Mouse (Mus musculus): Measurements from ENCODE around the gene Msl1. TPM values are rescaled to one million over a fixed set of nuclear protein-coding genes. Genes with fewer than 3 reads are reported as not detected.

The Msl1 gene
- total RNA-seq (2014; rRNA removed) = 77.7 and 94.3 TPM in 2 replicates
- polyA plus RNA-seq (2015; fragmentation: Nextera tagmentation; extraction: Ambion mirVana) = 25.0 and 25.4 TPM in 2 replicates

DNA sequence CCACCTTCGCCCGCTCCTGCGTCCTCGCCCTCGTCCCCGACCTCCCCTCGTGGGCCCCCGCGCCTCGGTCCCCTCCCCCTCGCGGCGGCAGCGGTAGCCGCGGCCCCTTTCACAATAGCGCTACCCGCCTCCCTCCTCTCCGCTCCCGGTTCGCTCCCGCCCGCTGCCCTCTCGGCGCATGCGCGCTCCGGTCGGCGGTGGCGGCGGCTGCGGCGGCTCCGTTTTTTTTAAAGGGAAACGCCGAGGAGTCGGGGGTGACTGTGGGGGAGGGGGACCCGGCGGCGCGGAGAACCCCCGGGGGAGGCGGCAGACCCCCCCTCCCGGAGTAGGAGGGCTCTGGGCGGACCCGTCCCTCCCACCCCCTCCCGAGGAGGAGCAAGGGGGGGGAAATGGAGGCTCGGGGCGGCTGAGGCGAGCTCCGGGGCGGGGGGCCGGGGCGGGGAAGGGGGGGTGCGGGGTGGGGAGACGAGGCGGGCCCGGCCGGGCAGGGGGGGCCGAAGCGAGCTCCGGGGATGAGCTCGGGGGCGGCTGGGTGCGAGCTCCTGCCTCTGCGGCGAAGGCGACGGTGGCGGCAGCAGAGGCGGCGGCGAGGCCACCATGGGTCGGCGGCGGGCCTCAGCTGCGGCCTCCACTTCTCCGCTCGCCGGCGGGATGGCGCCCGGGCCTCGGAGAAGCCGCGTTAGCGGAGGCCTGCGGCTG lies at the start of gene Msl1:
TSS of gene Msl1 (plus strand) at position 502 of the 699 bp plus-strand sequence.
- H3K27ac ChIP-seq = peak within 1 kb of the TSS; percentile 97
- peak; percentile 74 for ATAC-seq
- no peak for TF ChIP-seq CTCF (IDR thresholded peaks at IDR 0.05; ENCODE audit: low read depth)
- WGBS = 1% methylated on average over 47 of the region's 89 CpGs
- peaks cover 22% of the 10 kb centered on the region; the same call in 1 of the 2 replicates for H3K4me1 ChIP-seq (ENCODE audit: insufficient read depth, low read length)
- H3K36me3 ChIP-seq (ENCODE audit: insufficient read depth, low read length) = peaks cover 7% of the 10 kb centered on the region; the same call in 1 of the 2 replicates
- no peaks in the 10 kb centered on the region for H3K27me3 ChIP-seq (ENCODE audit: insufficient read depth, low read length)
- peak within 1 kb of the TSS; percentile 98 for H3K4me3 ChIP-seq (ENCODE audit: low read length)
- DNase-seq (ENCODE audit: low spot score) = peak; percentile 91
- H3K9ac ChIP-seq (replicated peaks; ENCODE audit: low read length) = peak within 1 kb of the TSS; percentile 99
- H3K9me3 ChIP-seq (ENCODE audit: low read length) = no peaks in the 10 kb centered on the region
- peak within 1 kb of the TSS; percentile 96 for H3K4me2 ChIP-seq (ENCODE audit: low read depth, low read length)

DNA sequence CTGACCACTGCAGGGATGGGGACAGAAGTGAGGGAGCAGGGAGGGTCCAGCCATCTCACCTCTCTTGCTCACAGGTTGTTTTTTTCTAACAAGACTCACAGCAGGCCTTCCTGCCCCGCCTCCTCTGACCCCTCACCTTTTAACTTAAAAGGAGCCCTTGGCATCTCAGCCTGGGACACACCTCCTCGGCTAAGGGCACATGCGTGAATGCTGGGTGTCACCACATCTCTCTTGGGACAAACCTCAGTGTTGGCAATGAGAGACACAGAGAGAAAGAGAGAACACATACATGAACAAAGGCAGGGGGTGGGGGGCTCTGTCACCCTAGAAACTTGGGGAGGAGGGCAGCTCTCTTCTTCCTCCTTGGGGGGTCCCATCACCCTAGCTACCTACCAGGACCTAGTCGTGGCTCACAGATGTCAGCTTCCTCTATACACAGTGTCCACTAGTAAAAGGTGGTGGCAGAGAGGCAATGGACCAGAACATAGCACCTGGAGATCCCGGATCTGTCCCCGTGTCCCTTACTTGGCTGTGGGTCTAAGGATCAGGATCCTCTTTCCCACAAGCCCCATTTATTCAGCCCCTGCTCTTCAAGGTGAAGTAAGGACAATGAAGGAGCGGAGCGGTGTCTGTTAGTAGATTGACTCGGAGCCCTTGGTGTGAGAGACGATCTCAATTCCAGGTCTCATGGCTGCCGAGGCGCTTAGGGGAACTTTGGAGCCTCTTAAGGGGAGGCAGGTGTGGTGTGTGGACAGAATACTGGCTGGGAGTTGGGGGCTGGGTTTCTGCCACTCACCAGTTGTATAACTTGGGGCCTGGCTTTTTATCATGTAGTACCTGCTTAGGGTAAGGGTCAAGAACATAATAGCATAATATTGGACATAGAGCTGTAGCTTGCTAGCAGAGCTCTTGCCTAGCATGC lies 49.1 kb upstream of the Msl1 start:
- WGBS = 35% methylated on average over 12 of the region's 12 CpGs

DNA sequence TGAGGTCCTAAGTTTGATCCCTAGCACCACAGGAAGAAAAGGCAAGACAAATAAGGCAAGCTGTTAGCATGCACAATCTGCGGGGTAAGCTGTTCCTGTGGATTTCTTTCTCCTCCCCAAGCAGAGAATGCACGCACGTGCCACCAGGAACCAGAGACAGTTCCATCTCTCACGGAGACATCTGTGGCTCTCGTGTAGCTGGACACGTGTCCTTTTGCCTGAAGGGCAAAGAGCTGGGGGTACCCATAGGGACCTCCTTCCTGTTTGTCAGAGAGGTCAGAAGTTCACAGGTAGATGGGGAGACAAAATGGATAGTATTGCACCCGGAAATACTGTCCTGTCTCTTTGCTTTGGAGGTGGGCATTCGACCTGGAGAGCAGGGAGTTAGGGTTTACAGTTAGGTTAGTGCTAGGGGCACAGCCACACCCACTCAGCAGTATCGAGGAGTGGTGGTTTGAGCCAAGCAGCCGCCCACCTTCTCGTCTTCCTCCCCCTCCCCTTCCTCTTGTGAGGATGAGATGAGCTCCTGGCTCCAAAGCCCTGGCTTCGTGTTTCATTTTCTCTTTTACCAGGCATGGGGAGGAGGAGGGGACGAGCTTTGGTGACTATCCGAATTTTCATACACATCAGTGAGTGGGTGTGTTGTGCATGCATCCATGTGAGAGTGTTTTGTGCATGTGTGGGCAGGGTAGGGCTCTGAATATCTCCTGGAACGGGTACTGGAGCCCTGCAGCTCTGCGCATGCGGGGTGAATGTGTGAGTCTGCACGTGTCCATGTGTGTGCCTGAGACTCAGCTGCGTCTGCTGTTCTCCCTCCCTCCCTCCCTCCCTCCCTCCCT lies 48.2 kb upstream of the Msl1 start:
- Histone ChIP-seq H3K27ac (peak overlapping the region; percentile 83), H3K4me1 (ENCODE audit: insufficient read depth, low read length) (peaks cover 79% of the 10 kb centered on the region), H3K9me3 (ENCODE audit: low read length) (no peaks in the 10 kb centered on the region), H3K36me3 (ENCODE audit: insufficient read depth, low read length) (no peaks in the 10 kb centered on the region), H3K4me3 (ENCODE audit: low read length) (peak overlapping the region; percentile 22), H3K9ac (replicated peaks; ENCODE audit: low read length) (peak overlapping the region; percentile 34; the same call in 1 of the 2 replicates), H3K27me3 (ENCODE audit: insufficient read depth, low read length) (no peaks in the 10 kb centered on the region), H3K4me2 (ENCODE audit: low read depth, low read length) (peak overlapping the region; percentile 61)
- no peak for TF ChIP-seq CTCF (IDR thresholded peaks at IDR 0.05; ENCODE audit: low read depth)
- 4% methylated on average over 19 of the region's 19 CpGs for WGBS
- DNase-seq (ENCODE audit: low spot score) (peak; percentile 95), ATAC-seq (peak; percentile 64)

More for the DNA sequence above, 49.1 kb upstream of the Msl1 start:
- Histone ChIP-seq H3K27me3 (ENCODE audit: insufficient read depth, low read length) (no peaks in the 10 kb centered on the region), H3K27ac (peak overlapping the region; percentile 83), H3K4me2 (ENCODE audit: low read depth, low read length) (peak overlapping the region; percentile 61), H3K9me3 (ENCODE audit: low read length) (no peaks in the 10 kb centered on the region), H3K4me3 (ENCODE audit: low read length) (no peak overlapping the region; the same call in 1 of the 2 replicates), H3K4me1 (ENCODE audit: insufficient read depth, low read length) (peaks cover 72% of the 10 kb centered on the region), H3K36me3 (ENCODE audit: insufficient read depth, low read length) (no peaks in the 10 kb centered on the region), H3K9ac (replicated peaks; ENCODE audit: low read length) (peak overlapping the region; percentile 21)
- TF ChIP-seq CTCF (IDR thresholded peaks at IDR 0.05; ENCODE audit: low read depth) = no peak
- DNase-seq (ENCODE audit: low spot score) (no peak), ATAC-seq (no peak)

DNA sequence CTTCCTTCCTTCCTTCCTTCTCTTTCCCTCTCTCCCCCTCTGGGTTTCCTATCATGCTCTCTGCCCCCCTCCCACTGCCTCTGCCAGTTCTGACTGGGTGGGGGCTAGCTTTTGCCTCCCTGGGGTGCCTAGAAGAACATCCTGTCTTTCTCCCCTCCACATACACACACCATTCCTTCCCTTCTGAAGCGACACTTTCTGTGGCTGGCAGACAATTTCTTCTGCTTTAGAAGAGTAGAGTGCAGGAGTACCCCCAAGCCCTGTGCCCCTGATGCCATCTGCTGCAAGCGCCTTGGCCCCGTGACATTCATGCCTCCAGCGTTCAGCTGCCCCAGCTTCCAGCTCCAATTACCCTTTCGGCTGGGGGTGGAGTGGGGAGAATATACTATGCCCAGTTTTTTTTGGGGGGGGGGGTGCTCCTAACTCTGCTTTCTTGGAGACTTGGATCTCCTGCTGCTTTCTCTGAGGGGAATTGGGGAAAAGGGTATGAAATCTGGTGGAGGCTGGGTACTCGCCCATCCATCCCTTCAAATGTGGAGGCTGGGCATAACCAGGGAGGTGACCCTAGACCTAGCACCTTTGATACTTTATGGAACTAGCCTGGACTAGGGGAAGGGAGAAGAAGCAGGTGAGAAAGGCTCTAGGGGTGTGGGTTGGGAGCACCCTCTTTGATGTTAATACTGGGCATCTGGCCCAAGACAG lies 47.4 kb upstream of the Msl1 start:
- peak; percentile 60 for DNase-seq (ENCODE audit: low spot score)
- Histone ChIP-seq H3K4me1 (ENCODE audit: insufficient read depth, low read length) (peaks cover 83% of the 10 kb centered on the region), H3K4me2 (ENCODE audit: low read depth, low read length) (peak overlapping the region; percentile 61), H3K9ac (replicated peaks; ENCODE audit: low read length) (peak overlapping the region; percentile 37), H3K27me3 (ENCODE audit: insufficient read depth, low read length) (no peaks in the 10 kb centered on the region), H3K9me3 (ENCODE audit: low read length) (no peaks in the 10 kb centered on the region), H3K27ac (peak overlapping the region; percentile 95), H3K4me3 (ENCODE audit: low read length) (peak overlapping the region; percentile 6), H3K36me3 (ENCODE audit: insufficient read depth, low read length) (no peaks in the 10 kb centered on the region)
- TF ChIP-seq CTCF (IDR thresholded peaks at IDR 0.05; ENCODE audit: low read depth) = no peak
- ATAC-seq = no peak
- WGBS = 6% methylated on average over 6 of the region's 6 CpGs

DNA sequence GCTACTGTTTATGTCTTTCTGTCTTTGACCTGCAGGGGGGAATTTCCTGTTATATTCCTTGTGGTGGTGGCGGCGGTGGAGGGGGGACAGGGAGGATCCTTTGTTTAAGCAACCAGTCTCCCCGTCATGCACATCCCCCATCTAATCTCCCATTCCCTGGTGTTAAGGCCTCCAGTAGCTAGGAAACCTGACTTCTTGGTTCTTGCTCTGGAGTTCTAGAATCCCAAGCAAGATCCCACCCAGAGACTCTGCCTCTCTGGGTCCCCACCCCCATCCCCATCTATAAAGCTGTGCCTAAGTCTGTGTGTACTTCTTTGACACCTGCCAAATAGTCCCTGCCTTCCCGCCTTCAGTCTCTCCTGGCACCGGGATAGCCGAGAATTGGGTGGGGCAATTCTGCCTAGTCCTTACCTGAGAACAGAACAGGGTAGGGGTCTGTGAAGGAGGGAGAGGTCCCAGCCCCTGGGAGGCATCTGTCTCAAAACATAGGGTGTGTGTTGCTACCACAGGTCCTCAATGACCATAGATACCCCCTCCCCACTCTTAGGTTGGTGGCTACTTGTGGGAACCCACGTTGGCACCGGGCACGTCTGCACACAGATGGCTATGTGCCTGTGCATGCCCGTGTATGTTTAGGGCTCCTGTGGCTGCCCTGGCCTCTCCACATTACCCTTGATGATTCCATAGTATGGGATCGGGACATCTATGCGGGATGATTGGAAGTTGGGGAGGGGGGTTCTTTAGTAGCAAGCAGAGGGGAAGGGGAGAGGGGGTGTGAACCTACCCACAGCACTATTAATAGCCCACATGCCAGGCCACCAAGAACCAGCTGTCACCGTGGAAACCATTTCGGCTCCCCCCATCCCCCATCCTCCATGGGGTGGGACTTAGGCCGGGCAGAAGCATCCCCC lies 46.6 kb upstream of the Msl1 start:
- Histone ChIP-seq H3K9me3 (ENCODE audit: low read length) (no peaks in the 10 kb centered on the region), H3K36me3 (ENCODE audit: insufficient read depth, low read length) (peaks cover 5% of the 10 kb centered on the region), H3K27me3 (ENCODE audit: insufficient read depth, low read length) (no peaks in the 10 kb centered on the region), H3K4me2 (ENCODE audit: low read depth, low read length) (peak overlapping the region; percentile 61), H3K27ac (peak overlapping the region; percentile 95), H3K4me1 (ENCODE audit: insufficient read depth, low read length) (peaks cover 81% of the 10 kb centered on the region), H3K9ac (replicated peaks; ENCODE audit: low read length) (peak overlapping the region; percentile 37), H3K4me3 (ENCODE audit: low read length) (peak overlapping the region; percentile 6)
- DNase-seq (ENCODE audit: low spot score) (peak; percentile 77), ATAC-seq (no peak)
- 10% methylated on average over 15 of the region's 15 CpGs for WGBS
- TF ChIP-seq CTCF (IDR thresholded peaks at IDR 0.05; ENCODE audit: low read depth) = peak; percentile 46

Data from hindbrain, postnatal 0 days (tissue).